Mouse (Mus musculus) cerebellum, adult (tissue): ENCODE measurements around the gene Ccdc121.
A peak's percentile ranks its signal among the peaks of the same experiment; 100 is the strongest.

ENCODE experiments used
- ATAC-seq: cut with Nextera tagmentation; 2 replicates; pipeline ENCODE4 v1.9.2; 2017; ENCODE audit warnings: mild to moderate bottlenecking, moderate library complexity, mixed read lengths; ENCODE audit not compliant: insufficient number of reproducible peaks, low FRiP score, low TSS enrichment

Ccdc121 gene

GRCm38 (mm10) chr1:181511307-181511706, at the start of gene Ccdc121:
TSS of gene Ccdc121 (minus strand) at chr1:181511451.
- ATAC-seq: 0 out of 2 replicates have a peak, but pooled peaks have one; percentile 51

- no peak for ATAC-seq
These were observed 49.1 kb upstream of the Ccdc121 start for GRCm38 (mm10) chr1:181560325-181560724.

GRCm38 (mm10) chr1:181559655-181560054, 48.4 kb upstream of the Ccdc121 start:
- no peak for ATAC-seq

- ATAC-seq: no peak
These were observed 44.2 kb upstream of the Ccdc121 start for GRCm38 (mm10) chr1:181555475-181555874.

- peak; percentile 87 for ATAC-seq
These were observed 41.5 kb upstream of the Ccdc121 start for GRCm38 (mm10) chr1:181552533-181553410.

GRCm38 (mm10) chr1:181550826-181551225, 39.6 kb upstream of the Ccdc121 start:
- no peak for ATAC-seq

GRCm38 (mm10) chr1:181549987-181550386, 38.7 kb upstream of the Ccdc121 start:
- no peak for ATAC-seq

GRCm38 (mm10) chr1:181545044-181545772, 34.0 kb upstream of the Ccdc121 start:
- peak; percentile 73 for ATAC-seq

GRCm38 (mm10) chr1:181543711-181544383, 32.6 kb upstream of the Ccdc121 start:
- ATAC-seq: no peak

- no peak for ATAC-seq
These were observed 28.9 kb upstream of the Ccdc121 start for GRCm38 (mm10) chr1:181539846-181540769.

GRCm38 (mm10) chr1:181537627-181538525, 26.6 kb upstream of the Ccdc121 start:
- no peak for ATAC-seq

- ATAC-seq: no peak
These were observed 24.1 kb upstream of the Ccdc121 start for GRCm38 (mm10) chr1:181535165-181535873.

GRCm38 (mm10) chr1:181529368-181529767, 18.1 kb upstream of the Ccdc121 start:
- ATAC-seq: no peak

- ATAC-seq: no peak
These were observed 14.7 kb upstream of the Ccdc121 start for GRCm38 (mm10) chr1:181525996-181526395.

GRCm38 (mm10) chr1:181523831-181524230, 12.6 kb upstream of the Ccdc121 start:
- no peak for ATAC-seq

GRCm38 (mm10) chr1:181521401-181522091, 10.3 kb upstream of the Ccdc121 start:
- no peak for ATAC-seq

- ATAC-seq: no peak
These were observed 7.9 kb upstream of the Ccdc121 start for GRCm38 (mm10) chr1:181519137-181519536.

GRCm38 (mm10) chr1:181518046-181518445, 6.8 kb upstream of the Ccdc121 start:
- no peak for ATAC-seq
